Mouse (Mus musculus) kidney, postnatal 10 days (tissue): Measurements from ENCODE around the gene Pde1b.

Source experiments
- DNase-seq: peaks from one replicate; pipeline ENCODE4 v3.0.0; 2021; ENCODE audit warnings: mixed read lengths

Pde1b gene

DNA sequence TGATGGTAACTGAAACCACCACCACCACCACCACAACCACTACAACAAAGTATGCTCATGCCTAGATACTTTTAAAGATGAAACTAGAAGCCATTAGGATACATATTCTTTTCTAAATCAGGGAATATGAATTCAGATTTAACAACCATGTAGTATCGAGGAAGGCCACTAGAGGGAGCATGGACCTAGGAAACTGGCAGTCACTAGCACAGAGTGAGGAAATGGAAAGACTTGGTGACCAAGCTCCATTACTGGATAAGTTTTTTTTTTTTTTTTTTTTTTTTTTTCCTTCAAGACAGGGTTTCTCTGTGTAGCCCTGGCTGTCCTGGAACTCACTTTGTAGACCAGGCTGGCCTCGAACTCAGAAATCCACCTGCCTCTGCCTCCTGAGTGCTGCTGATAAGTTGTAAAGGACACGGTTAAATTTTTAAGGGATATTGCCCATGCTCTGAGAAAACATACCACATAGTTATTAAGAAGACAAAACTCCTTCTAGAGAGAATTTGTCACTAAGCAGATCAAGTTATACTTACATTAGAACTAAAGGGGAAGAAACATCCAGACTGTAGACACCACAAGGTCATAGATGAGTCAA lies 49.4 kb downstream of the Pde1b start:
- peak; percentile 64 for DNase-seq

- DNase-seq, result no peak
These were observed 62.1 kb downstream of the Pde1b start, which contains the start of gene Glycam1 for GRCm38 (mm10) chr15:103564981-103565380. Glycam1 (minus strand) TSS chr15:103565081.
